Mouse (Mus musculus): ENCODE results near the gene a.

DNA sequence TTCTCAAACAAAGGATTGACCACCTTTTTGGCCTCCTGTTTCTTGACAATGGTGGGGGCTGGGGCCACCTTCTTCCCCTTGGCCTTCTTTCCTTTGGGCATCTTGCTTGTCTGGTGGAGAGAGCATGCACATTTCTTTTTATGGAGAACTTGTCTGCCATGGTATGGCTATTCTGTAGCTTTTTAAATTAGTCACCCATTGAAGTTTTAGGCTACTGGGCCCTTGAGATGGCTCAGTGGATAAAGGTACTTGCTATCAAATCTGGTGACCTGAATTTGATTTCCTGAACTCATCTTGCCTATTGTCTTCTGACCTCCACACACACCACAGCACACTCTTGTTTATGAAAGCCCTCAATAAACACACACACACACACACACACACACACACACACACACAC is 21.3 kb upstream of the a start, which contains the start of gene Gm14214:
- TF ChIP-seq MYOG (IDR thresholded peaks at IDR 0.05; ENCODE audit: control insufficient read depth, extremely low read depth, insufficient read length), result no peak
- no peak for TF ChIP-seq MYOD1 (IDR thresholded peaks at IDR 0.05; ENCODE audit: control insufficient read depth, insufficient read length, low read depth)
- no peak for TF ChIP-seq CTCF (IDR thresholded peaks at IDR 0.05; ENCODE audit: control insufficient read depth, insufficient read depth, insufficient read length)
- no peak for TF ChIP-seq MAX (IDR thresholded peaks at IDR 0.05)
- no peak for TF ChIP-seq USF1 (IDR thresholded peaks at IDR 0.05; ENCODE audit: low read depth)
- TF ChIP-seq CEBPB (IDR thresholded peaks at IDR 0.05; ENCODE audit: low read depth), result no peak
- no peak for TF ChIP-seq FOSL1 (IDR thresholded peaks at IDR 0.05; ENCODE audit: insufficient read depth, low read length, poor library complexity, severe bottlenecking)
